Mouse (Mus musculus) central nervous system, embryonic 18 days (tissue): ENCODE results near the gene Cabin1. TPM values are rescaled to one million over a fixed set of nuclear protein-coding genes. Genes with fewer than 3 reads are reported as not detected.

Experiments used
- polyA plus RNA-seq: library from polyadenylated mRNA; depleted of rRNA; stranded (reverse); fragments of >200 nt; gene quantifications from 2 replicates; pipeline ENCODE4 v1.2.3, GENCODE M21; 2012; rRNA removed

The Cabin1 gene
- polyA plus RNA-seq: 43.5 and 45.6 TPM in 2 replicates

GRCm38 (mm10) chr10:75763682-75764518, at the start of gene Cabin1:
Cabin1 (minus strand) TSS chr10:75764341.

DNA sequence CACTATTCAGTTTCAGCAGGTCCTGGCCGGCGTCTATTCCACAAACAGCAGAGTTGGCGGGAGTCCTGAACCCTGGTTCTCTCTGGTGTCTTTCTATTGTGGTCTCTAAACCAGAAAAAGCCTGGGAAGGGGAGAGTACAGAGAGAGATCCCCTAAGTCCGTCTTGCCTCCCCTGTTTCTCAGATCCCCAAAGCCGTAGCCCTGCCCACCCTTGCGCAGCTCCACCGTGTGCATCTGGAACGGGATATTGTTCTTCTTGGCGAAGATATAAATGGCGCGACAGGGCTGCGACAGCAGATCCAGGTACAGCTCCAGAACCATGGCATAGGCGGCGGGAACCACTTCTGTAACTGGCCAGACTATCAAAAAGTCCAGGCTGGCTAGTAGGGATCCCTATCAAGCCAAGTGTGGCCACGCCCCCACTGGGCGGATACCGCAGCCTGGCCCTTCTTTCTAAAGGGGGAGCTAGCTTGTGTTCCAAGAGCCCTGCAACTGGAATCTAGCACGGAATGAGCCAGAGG, 34.1 kb upstream of the Cabin1 start, which contains the start of gene Gstt1:
TSS of gene Gstt1 (minus strand) at position 409 of the 521 bp plus-strand sequence.

GRCm38 (mm10) chr10:75780769-75781578, 16.8 kb upstream of the Cabin1 start, which contains the start of the genes Gm20441 and Gstt3:
Gm20441 (minus strand) TSS chr10:75780954.
Gstt3 (minus strand) TSS chr10:75781414.

DNA sequence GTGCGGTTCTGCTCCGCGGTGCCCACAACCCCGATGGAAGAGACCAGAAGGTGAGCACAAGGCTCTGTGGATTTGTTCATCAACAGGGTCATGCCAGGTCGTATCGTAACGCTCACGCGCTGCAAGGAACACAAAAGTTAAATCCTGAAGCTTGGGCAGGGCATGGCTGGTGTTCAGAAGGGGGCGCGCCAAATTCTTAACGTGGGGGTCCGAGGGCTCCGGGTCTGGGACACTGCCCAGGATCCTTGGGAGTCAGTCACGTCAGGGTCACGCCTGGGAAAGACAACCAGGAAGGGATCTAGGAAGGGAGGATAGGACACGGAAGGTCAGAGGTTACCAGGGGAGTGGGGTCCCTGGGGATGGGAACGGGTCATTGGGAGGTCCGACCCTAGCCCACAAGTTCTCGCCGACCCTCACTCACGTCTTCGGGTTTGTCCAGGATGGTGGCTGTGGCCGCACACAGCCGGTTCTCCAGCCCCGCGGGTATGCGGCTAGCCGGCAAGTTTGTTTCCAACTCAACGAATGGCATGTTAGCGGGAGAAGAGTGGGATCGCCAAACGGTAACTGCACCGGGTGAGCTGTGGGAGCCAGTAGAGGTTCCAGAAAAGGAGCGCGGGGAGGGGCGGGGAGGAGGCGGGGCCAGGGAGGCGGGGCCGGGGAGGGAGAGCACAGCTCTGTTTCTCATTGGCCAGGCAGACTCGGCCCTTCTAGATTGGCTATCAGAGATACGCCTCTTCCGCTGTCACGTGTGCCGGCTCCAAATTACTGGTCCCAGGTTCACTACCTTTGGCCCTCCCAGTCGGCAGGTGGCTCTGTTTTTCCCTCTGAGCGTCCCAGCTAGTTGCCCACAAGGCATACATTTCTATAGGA, 8.9 kb upstream of the Cabin1 start, which contains the start of gene Ddt:
TSS of gene Ddt (minus strand) at position 620 of the 870 bp plus-strand sequence.

GRCm38 (mm10) chr10:75643741-75644343, 120.3 kb downstream of the Cabin1 start, which contains the start of gene Susd2:
Susd2 (minus strand) TSS chr10:75644008.

Other genes starting within 250 kb of the Cabin1 start
- 74.1 and 91.5 TPM in 2 replicates for gene Snrpd3, start 246.8 kb downstream of the Cabin1 start, polyA plus RNA-seq
- gene Gucd1, start 246.4 kb downstream of the Cabin1 start, polyA plus RNA-seq: 18.3 and 20.1 TPM in 2 replicates
- 29.3 and 30.3 TPM in 2 replicates for gene Lrrc75b, start 204.0 kb downstream of the Cabin1 start, polyA plus RNA-seq
- gene Ggt1, start 202.7 kb downstream of the Cabin1 start, polyA plus RNA-seq: 2.7 and 3.3 TPM in 2 replicates
- gene Ggt5, start 175.0 kb downstream of the Cabin1 start, polyA plus RNA-seq: 4.5 and 4.8 TPM in 2 replicates
- 4.4 and 6.0 TPM in 2 replicates for gene Susd2, start 120.3 kb downstream of the Cabin1 start, polyA plus RNA-seq
- gene Ddt, start 9.1 kb upstream of the Cabin1 start, polyA plus RNA-seq: 51.3 and 55.5 TPM in 2 replicates
- not detected in 2 replicates for gene Gm20441, start 16.6 kb upstream of the Cabin1 start, polyA plus RNA-seq
- 0.79 and 1.1 TPM in 2 replicates for gene Gstt3, start 17.1 kb upstream of the Cabin1 start, polyA plus RNA-seq
- 21.6 and 28.9 TPM in 2 replicates for gene Gstt1, start 34.2 kb upstream of the Cabin1 start, polyA plus RNA-seq
- not detected in 2 replicates for gene Gstt4, start 58.2 kb upstream of the Cabin1 start, polyA plus RNA-seq
- 6.7 and 9.0 TPM in 2 replicates for gene Gstt2, start 73.1 kb upstream of the Cabin1 start, polyA plus RNA-seq
- gene Mif, start 95.9 kb upstream of the Cabin1 start, polyA plus RNA-seq: 1,609 and 1,890 TPM in 2 replicates
- 1.8 and 4.1 TPM in 2 replicates for gene Derl3, start 129.1 kb upstream of the Cabin1 start, polyA plus RNA-seq
- 96.1 and 115 TPM in 2 replicates for gene Smarcb1, start 157.3 kb upstream of the Cabin1 start, polyA plus RNA-seq
- gene Chchd10, start 168.8 kb upstream of the Cabin1 start, polyA plus RNA-seq: 78.2 and 90.8 TPM in 2 replicates
- 20.1 and 24.1 TPM in 2 replicates for gene Mmp11, start 172.2 kb upstream of the Cabin1 start, polyA plus RNA-seq
- 0.92 and 1.1 TPM in 2 replicates for gene Gm867, start 176.3 kb upstream of the Cabin1 start, polyA plus RNA-seq
- 0.37 TPM in 1 of 2 replicates, not detected in the other for gene Vpreb3, start 178.7 kb upstream of the Cabin1 start, polyA plus RNA-seq
- 0.05 and 0.07 TPM in 2 replicates for gene Gm5134, start 190.2 kb upstream of the Cabin1 start, polyA plus RNA-seq